Mouse (Mus musculus) kidney, embryonic 15.5 days (tissue): Measurements from ENCODE around the gene Ttc30a1. TPM values are rescaled to one million over a fixed set of nuclear protein-coding genes. Genes with fewer than 3 reads are reported as not detected.

Experiments
- ATAC-seq: fragments of 200-750 bp; cut with Nextera tagmentation; replicated peaks from 2 replicates; pipeline ENCODE4 v1.8.0; 2017; ENCODE audit warnings: moderate TSS enrichment; ENCODE audit not compliant: low FRiP score
- H3K27ac ChIP-seq: fragments of 300-500 bp; sonication (generic); 2 replicates; pipeline ENCODE4 v1.5.1; 2015; ENCODE audit warnings: mild to moderate bottlenecking, inconsistent platforms
- H3K27me3 ChIP-seq: fragments of 300-500 bp; sonication (generic); 2 replicates; pipeline ENCODE4 v1.6.1; 2015; ENCODE audit warnings: inconsistent platforms
- H3K36me3 ChIP-seq: fragments of 300-500 bp; sonication (generic); 2 replicates; pipeline ENCODE4 v1.6.1; 2015; ENCODE audit warnings: inconsistent platforms
- H3K4me1 ChIP-seq: fragments of 300-500 bp; sonication (generic); 2 replicates; pipeline ENCODE4 v1.6.1; 2015; ENCODE audit warnings: inconsistent platforms
- H3K4me2 ChIP-seq: fragments of 300-500 bp; sonication (generic); 2 replicates; pipeline ENCODE4 v1.6.1; 2015; ENCODE audit warnings: moderate library complexity, mild to moderate bottlenecking, inconsistent platforms
- H3K4me3 ChIP-seq: fragments of 300-500 bp; sonication (generic); replicated peaks from 2 replicates; pipeline ENCODE4 v1.5.1; 2015; ENCODE audit warnings: mild to moderate bottlenecking, inconsistent platforms
- H3K9ac ChIP-seq: fragments of 300-500 bp; sonication (generic); 2 replicates; pipeline ENCODE4 v1.6.1; 2015; ENCODE audit warnings: mild to moderate bottlenecking, inconsistent platforms
- H3K9me3 ChIP-seq: fragments of 300-500 bp; sonication (generic); replicated peaks from 2 replicates; pipeline ENCODE4 v1.6.1; 2016; ENCODE audit warnings: inconsistent platforms
- WGBS: fragments of 180-500 bp; shearing (Covaris S2); methylation state at CpG from one replicate; pipeline ENCODE4 v1.1.7; 2015; ENCODE audit warnings: mixed read lengths; 5-methylcytosine and 5-hydroxymethylcytosine counted together
- polyA plus RNA-seq: library from polyadenylated mRNA; unstranded; fragments of >200 nt; fragmentation: Nextera tagmentation; extraction: Ambion mirVana; gene quantifications from 2 replicates; pipeline ENCODE4 v1.2.1, GENCODE M21; 2015

Ttc30a1 gene
- polyA plus RNA-seq, 1 experiment from 2014 or later = 8.2 TPM

DNA sequence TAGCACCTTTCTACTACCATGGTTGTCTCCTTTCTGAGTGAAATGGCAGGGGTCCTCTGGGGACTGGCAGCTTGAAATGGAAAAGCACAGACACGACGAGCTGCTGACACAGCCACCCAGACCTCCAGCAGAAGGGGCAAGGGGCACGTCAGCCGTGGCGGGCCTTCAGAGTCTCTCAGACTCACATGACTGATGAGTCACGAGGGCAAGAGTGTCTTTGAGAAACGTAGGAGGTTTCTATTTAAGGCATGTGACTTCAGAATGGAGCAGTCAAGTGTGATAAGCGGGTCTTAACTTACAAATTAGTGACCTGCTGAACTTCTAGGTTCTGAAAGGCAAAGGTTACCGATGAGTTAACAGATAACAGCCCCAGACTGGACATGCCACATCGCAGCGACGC is 16.0 kb upstream of the Ttc30a1 start:
- WGBS = 22% methylated on average over 12 of the region's 12 CpGs
- Histone ChIP-seq H3K9me3 (no peaks in the 10 kb centered on the region), H3K4me2 (no peak overlapping the region), H3K4me1 (peaks cover 23% of the 10 kb centered on the region), H3K27ac (no peak overlapping the region), H3K27me3 (peaks cover 2% of the 10 kb centered on the region; the same call in 1 of the 2 replicates), H3K9ac (no peak overlapping the region), H3K36me3 (no peaks in the 10 kb centered on the region), H3K4me3 (no peak overlapping the region)
- no peak for ATAC-seq

DNA sequence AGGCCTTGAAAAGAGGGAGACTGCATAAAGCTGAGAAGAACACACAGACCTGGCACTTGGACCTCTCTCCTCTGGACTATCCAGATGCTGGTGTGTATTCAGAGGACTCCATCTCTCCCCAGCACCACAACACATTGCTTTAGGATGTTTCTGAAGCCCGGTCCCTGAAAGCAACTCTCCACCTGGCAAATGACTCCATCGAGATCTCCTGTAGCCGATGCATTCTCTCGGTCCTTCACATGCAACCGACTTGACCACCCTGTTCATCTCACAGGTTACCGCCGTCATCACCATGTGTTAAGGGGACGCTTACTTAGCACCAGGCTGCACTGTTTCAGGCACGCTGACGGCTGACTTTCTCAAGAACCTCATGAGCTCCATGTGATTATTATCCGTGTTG is 13.1 kb upstream of the Ttc30a1 start:
- WGBS = 95% methylated on average over 11 of the region's 11 CpGs

DNA sequence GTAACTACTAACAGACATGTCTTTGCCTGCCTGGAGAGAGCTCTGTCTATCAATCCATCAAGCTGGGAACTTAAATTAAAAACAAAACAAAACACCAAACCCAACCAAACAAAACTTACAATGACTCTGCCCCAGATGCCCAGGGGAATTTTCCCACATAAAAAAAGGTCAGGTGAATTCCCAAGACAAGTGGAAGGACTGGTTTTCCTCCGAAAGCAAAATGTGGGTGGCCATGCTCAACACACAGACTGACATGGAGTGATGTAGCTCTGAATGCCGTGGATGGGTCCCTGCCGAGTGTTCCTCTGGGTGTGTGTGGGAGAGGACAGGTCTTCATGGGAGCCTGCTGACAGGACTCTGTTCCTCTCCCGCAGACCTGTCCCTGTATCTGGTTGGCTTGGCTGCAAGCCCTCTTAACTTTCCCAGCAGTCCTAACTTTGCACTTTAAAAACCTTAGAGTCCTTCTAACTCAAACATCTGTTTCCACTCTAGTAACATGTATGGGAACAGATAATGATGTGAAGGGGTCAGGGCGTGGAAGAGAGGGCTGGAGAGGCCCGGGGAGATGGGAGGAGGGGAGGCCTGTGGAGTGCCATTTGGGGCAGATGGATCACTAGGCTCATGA is 9.9 kb upstream of the Ttc30a1 start:
- 36% methylated on average over 6 of the region's 6 CpGs for WGBS
- no peak for ATAC-seq
- H3K9me3 ChIP-seq = no peaks in the 10 kb centered on the region
- H3K4me3 ChIP-seq = no peak overlapping the region
- H3K27me3 ChIP-seq = no peaks in the 10 kb centered on the region
- H3K4me2 ChIP-seq = no peak overlapping the region
- H3K36me3 ChIP-seq = no peaks in the 10 kb centered on the region
- no peak overlapping the region for H3K9ac ChIP-seq
- H3K4me1 ChIP-seq = peaks cover 31% of the 10 kb centered on the region
- H3K27ac ChIP-seq = 0 out of 2 replicates have a peak overlapping the region, but pooled peaks have one; percentile 18

More for the DNA sequence above, 13.1 kb upstream of the Ttc30a1 start:
- Histone ChIP-seq H3K27ac (no peak overlapping the region), H3K4me3 (no peak overlapping the region), H3K4me1 (peaks cover 37% of the 10 kb centered on the region), H3K9me3 (no peaks in the 10 kb centered on the region), H3K4me2 (no peak overlapping the region), H3K36me3 (no peaks in the 10 kb centered on the region), H3K27me3 (no peaks in the 10 kb centered on the region), H3K9ac (no peak overlapping the region)
- no peak for ATAC-seq

DNA sequence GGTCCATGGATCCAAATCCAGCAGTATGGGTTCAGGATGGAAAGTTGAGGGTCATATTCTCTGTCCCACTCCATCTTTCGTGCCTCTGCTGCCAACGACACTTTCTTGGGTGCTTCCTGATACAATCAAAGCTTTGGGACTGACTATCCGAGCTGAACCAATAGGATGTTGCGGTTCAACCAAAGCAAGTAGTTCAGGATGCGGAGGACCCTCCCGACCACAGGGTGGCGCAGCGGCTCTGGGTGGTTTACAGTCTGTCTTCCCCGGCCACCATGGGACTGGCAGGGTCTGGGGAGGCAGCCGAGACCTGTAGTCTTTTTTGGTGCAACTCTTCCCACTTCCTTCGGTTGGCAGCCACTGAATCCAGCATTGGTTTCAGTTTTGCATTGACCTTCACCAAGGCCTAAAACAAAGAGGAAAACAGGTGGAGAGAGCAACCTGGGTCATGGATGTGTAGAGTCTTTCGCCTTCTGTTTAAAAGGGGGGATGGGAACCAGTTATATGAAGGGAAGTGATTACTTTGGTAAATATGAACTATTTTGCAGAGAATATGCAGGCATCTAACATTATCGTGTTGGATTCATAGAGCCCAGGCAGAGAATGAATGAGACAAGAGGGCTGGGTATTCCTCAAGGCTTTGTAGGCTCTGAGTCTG is 9.2 kb upstream of the Ttc30a1 start:
- Histone ChIP-seq H3K9me3 (no peaks in the 10 kb centered on the region), H3K9ac (no peak overlapping the region)

DNA sequence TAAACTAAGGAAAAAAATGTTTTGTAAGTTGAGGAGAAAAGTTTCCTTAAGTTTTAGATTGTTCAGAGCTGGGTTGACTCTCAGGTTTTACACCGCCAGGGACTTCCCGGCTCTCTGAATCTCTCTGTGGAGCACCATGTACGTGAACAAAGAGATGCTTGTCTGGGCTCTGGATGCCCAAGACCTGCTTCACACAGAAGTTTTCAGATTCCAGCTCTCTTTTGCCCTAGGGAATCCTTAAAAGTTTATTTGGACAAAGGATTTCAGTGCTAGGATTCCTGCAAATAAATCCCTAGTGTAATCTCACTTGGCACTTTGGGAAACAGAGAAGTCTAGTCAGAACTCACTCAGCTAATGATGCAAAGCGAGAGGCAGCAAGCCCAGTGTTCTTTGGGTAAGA is 7.9 kb upstream of the Ttc30a1 start:
- Histone ChIP-seq H3K4me2 (no peak overlapping the region), H3K9me3 (no peaks in the 10 kb centered on the region), H3K36me3 (no peaks in the 10 kb centered on the region), H3K27ac (no peak overlapping the region), H3K9ac (no peak overlapping the region), H3K4me3 (no peak overlapping the region), H3K4me1 (peaks cover 38% of the 10 kb centered on the region), H3K27me3 (no peaks in the 10 kb centered on the region)
- ATAC-seq = no peak
- 64% methylated on average over 4 of the region's 4 CpGs for WGBS

More for the DNA sequence above, 9.2 kb upstream of the Ttc30a1 start:
- H3K36me3 ChIP-seq = no peaks in the 10 kb centered on the region
- H3K4me3 ChIP-seq = no peak overlapping the region
- 56% methylated on average over 13 of the region's 13 CpGs for WGBS
- peaks cover 31% of the 10 kb centered on the region for H3K4me1 ChIP-seq
- ATAC-seq = no peak
- no peaks in the 10 kb centered on the region for H3K27me3 ChIP-seq
- no peak overlapping the region for H3K4me2 ChIP-seq
- H3K27ac ChIP-seq = no peak overlapping the region

DNA sequence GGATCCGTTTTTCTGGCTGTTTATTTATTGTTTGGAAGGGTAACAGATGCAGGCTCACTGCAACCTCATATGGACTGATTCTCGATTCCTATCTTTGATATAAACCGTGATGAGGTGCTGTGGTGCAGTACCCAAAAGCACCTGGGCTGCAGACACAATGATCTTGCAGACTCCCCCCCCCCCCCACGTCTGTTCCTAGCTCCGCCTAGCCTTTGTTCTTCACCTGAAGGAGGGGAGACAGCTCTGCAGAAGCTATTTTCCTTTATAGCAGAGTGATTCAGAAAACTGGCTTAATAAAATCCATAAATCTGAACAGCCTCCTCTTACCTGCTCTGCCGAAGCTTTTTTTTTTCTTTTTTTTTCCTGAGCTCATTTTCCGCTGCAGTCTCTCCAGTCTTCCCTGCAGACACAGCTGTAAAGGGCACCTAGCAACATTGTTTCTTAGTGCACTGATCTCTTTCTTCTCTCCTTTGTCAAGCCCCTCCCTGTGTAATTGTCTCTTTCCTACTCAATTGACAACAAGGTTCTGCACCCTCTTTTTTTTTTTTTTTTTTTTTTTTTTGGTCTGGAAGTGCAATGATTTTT is 7.1 kb upstream of the Ttc30a1 start:
- H3K9ac ChIP-seq = no peak overlapping the region
- H3K36me3 ChIP-seq = no peaks in the 10 kb centered on the region
- H3K4me1 ChIP-seq = peaks cover 38% of the 10 kb centered on the region
- no peaks in the 10 kb centered on the region for H3K9me3 ChIP-seq
- H3K27ac ChIP-seq = no peak overlapping the region
- H3K4me3 ChIP-seq = no peak overlapping the region
- H3K4me2 ChIP-seq = peak overlapping the region; percentile 35
- no peak for ATAC-seq
- 21% methylated on average over 7 of the region's 7 CpGs for whole genome bisulfite sequencing
- no peaks in the 10 kb centered on the region for H3K27me3 ChIP-seq

DNA sequence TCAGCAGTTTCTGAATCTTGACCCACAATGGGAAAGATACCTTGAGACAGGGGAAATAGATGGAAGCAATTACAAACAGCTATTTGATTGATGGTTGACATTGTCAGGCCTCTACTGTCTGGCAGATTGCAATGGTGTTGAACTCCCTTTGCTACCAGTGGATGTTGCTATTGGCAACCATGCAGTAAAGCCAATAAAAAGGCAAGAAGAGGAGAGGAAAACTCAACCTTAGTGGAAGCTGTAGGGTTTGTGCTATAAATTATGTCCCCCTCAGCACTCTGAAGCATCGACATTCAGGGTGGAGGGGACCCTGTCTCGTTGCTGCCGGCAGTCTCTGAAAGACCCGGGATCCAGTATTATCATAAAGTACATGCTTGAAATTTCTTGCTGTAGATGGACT is 6.6 kb upstream of the Ttc30a1 start:
- Histone ChIP-seq H3K36me3 (no peaks in the 10 kb centered on the region), H3K4me1 (peaks cover 38% of the 10 kb centered on the region), H3K9ac (no peak overlapping the region), H3K4me2 (peak overlapping the region; percentile 35), H3K4me3 (no peak overlapping the region), H3K27me3 (no peaks in the 10 kb centered on the region), H3K27ac (0 out of 2 replicates have a peak overlapping the region, but pooled peaks have one; percentile 9), H3K9me3 (no peaks in the 10 kb centered on the region)
- WGBS = 17% methylated on average over 4 of the region's 4 CpGs
- no peak for ATAC-seq

DNA sequence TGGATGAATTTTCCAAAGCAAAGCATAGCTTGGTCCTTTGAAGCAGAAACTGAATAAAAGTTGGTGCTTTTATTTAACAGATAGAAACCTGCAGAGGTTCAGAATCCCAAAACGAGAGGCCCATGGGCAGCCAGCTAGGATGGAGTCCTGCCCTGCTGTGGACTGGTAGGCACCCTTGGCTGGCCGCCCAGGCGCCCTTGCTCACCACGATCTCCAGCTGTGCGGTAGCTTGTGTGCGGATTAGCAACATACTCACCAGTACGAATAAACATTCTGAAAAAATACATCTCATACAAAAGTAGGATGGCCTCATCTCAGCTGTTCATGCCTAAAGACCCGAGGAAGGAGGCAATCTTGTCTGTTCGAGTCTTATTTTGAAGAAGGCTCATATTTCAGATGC is 6.0 kb upstream of the Ttc30a1 start:
- Histone ChIP-seq H3K4me3 (no peak overlapping the region), H3K9me3 (no peaks in the 10 kb centered on the region), H3K36me3 (no peaks in the 10 kb centered on the region), H3K4me1 (peaks cover 38% of the 10 kb centered on the region), H3K27me3 (no peaks in the 10 kb centered on the region), H3K9ac (no peak overlapping the region), H3K27ac (0 out of 2 replicates have a peak overlapping the region, but pooled peaks have one; percentile 9), H3K4me2 (no peak overlapping the region)
- 64% methylated on average over 9 of the region's 9 CpGs for WGBS
- no peak for ATAC-seq

DNA sequence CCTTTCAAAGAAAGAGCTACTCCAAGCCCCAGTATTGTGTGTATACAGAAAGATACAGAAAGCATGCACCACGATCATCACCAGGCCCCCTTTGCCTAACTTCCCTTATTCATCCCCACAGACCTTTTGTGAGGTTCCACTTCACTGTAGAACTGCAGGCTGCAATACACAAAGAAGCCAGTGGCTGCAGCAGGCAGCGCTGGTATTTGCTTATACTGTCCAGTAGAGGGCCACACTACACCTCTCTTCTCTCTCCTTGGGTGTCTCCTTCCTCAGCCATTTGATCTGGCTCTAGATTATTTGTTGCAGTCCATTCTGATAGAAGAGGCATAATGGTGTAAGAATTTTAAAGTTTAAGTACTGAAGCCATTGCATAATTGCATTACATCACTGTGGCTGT is 3.4 kb upstream of the Ttc30a1 start:
- H3K9ac ChIP-seq = no peak overlapping the region
- H3K4me3 ChIP-seq = no peak overlapping the region
- peak; percentile 68 for ATAC-seq
- no peaks in the 10 kb centered on the region for H3K36me3 ChIP-seq
- no peaks in the 10 kb centered on the region for H3K9me3 ChIP-seq
- H3K4me2 ChIP-seq = no peak overlapping the region
- H3K27ac ChIP-seq = no peak overlapping the region
- no peaks in the 10 kb centered on the region for H3K27me3 ChIP-seq
- H3K4me1 ChIP-seq = peaks cover 22% of the 10 kb centered on the region
- WGBS = 3% methylated on average over 2 of the region's 2 CpGs

DNA sequence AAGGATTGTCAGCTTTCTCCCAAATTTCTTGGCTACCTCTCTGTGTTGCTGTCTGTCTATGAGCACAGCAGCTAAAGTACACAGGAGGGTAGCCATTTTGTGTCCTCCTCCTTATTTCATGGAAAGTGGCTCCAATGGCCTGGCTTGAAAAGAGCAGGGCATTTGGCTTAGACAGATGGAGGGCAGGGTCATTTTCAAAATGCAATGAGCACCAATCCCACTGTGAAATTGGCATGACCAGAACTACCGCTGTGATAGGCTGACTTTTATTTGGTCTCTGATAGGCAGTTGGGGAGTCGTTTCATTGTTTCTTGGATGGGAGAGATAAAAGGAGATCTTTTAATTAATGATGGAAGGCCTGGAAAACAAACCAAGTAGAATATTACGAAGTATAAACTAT is 2.1 kb upstream of the Ttc30a1 start:
- 80% methylated on average over 3 of the region's 3 CpGs for WGBS
- no peaks in the 10 kb centered on the region for H3K9me3 ChIP-seq
- no peak for ATAC-seq

DNA sequence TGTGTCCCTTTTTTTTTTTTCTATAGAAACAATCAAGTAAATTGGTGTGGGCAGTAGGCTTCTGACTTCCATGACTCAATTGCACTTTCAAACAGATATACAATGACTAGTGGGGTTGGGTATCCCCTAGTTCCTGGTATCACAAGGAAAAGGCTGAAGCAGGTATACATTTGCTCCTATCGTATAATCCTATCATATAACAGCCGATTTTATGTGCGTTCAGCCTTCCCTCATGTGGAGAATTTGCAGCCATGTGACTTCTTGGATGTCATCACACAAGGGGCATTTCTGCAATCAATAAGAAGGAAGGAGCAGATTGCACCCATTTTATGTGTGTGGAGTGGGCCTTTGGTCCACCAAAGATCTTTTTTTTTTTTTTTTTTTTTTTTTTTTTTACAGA is 1.3 kb upstream of the Ttc30a1 start:
- no peak overlapping the region for H3K9ac ChIP-seq
- peaks cover 12% of the 10 kb centered on the region for H3K4me1 ChIP-seq
- no peaks in the 10 kb centered on the region for H3K36me3 ChIP-seq
- H3K9me3 ChIP-seq = no peaks in the 10 kb centered on the region
- ATAC-seq = no peak
- no peak overlapping the region for H3K4me3 ChIP-seq
- WGBS = 96% methylated on average over 3 of the region's 3 CpGs
- H3K27me3 ChIP-seq = no peaks in the 10 kb centered on the region
- no peak overlapping the region for H3K27ac ChIP-seq
- no peak overlapping the region for H3K4me2 ChIP-seq

More for the DNA sequence above, 2.1 kb upstream of the Ttc30a1 start:
- H3K4me2 ChIP-seq = no peak overlapping the region
- H3K27ac ChIP-seq = no peak overlapping the region
- peaks cover 19% of the 10 kb centered on the region for H3K4me1 ChIP-seq
- H3K36me3 ChIP-seq = no peaks in the 10 kb centered on the region
- H3K4me3 ChIP-seq = no peak overlapping the region
- H3K9ac ChIP-seq = no peak overlapping the region
- H3K27me3 ChIP-seq = no peaks in the 10 kb centered on the region

DNA sequence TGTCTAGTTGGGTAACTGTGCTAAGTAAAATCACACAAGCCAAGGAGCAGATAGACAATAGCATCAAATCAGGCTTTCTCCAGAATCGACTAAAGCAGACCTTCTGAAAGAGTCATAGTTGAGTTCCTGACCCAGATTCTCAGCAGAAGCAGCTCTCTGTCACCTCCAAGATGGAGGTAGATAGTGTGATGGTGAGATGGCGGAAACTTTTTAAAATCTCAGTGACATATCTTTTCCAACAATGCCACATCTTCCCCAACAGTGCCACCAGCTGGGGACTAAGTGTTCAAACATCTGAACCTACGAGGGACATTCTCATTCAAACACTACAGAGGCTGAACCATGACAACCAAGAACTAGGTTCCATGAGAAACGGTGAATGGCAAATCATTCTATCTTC is 859 bp upstream of the Ttc30a1 start:
- no peak overlapping the region for H3K4me3 ChIP-seq
- no peak overlapping the region for H3K9ac ChIP-seq
- no peak overlapping the region for H3K4me2 ChIP-seq
- peaks cover 7% of the 10 kb centered on the region for H3K4me1 ChIP-seq
- no peaks in the 10 kb centered on the region for H3K9me3 ChIP-seq
- H3K27me3 ChIP-seq = no peaks in the 10 kb centered on the region
- H3K36me3 ChIP-seq = no peaks in the 10 kb centered on the region
- WGBS = 98% methylated on average over 4 of the region's 4 CpGs
- ATAC-seq = no peak
- H3K27ac ChIP-seq = no peak overlapping the region
